Mouse (Mus musculus) ES-Bruce4 (cell line): ENCODE data around the gene Kcna7.
"Not testable (repeated sequence)": the region's sequence is repeated elsewhere in the genome, so short reads cannot be mapped to it uniquely, and the experiment has no call there.

ENCODE experiments used
- EP300 ChIP-seq: IDR thresholded peaks from 2 replicates; pipeline ENCODE4 v1.6.1; 2011; ENCODE audit warnings: low read depth, low read length; ENCODE audit not compliant: insufficient read depth
- POLR2A ChIP-seq: IDR thresholded peaks from one replicate; pipeline ENCODE4 v1.8.1; 2011; ENCODE audit warnings: low read length; ENCODE audit not compliant: insufficient read depth

DNA sequence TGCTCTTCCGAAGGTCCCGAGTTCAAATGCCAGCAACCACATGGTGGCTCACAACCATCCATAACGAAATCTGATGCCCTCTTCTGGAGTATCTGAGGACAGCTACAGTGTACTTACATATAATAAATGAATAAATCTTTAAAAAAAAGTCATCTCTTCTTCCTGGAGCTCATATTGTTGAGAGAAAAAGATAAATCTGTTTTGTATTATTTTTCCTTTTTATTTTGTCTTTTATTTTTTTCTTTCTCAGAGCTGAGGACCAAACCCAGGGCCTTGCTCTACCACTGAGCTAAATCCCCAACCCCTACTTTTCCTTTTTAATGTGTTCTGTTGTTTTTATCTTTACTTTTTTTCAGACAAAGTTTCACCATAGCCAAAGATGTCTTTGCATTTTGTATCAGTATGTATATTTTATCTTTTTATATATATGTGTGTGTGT is 9.1 kb upstream of the Kcna7 start:
- TF ChIP-seq POLR2A, EP300: not testable (repeated sequence)
